Mouse (Mus musculus) brown adipose tissue, adult 24 weeks (tissue): ENCODE measurements around the gene Agap1. TPM values are rescaled to one million over a fixed set of nuclear protein-coding genes. Genes with fewer than 3 reads are reported as not detected.

ENCODE experiments used
- H3K27ac ChIP-seq: fragments of 200-500 bp; replicated peaks from 2 replicates; pipeline ENCODE4 v1.5.1; 2012; ENCODE audit warnings: low read depth, mild to moderate bottlenecking, low read length
- H3K4me1 ChIP-seq: fragments of 200-500 bp; 2 replicates; pipeline ENCODE4 v1.6.1; 2012; ENCODE audit warnings: low read length, mixed read lengths; ENCODE audit not compliant: control insufficient read depth, insufficient read depth, insufficient read length
- H3K4me3 ChIP-seq: fragments of 200-500 bp; 2 replicates; pipeline ENCODE4 v1.5.1; 2012; ENCODE audit warnings: low read depth, mild to moderate bottlenecking, low read length, moderate library complexity; ENCODE audit not compliant: insufficient read depth
- polyA plus RNA-seq: library from polyadenylated mRNA; stranded (reverse); fragments of >200 nt; gene quantifications from 2 replicates; pipeline ENCODE4 v1.2.4, GENCODE M21; 2012; ENCODE audit not compliant: missing spikeins, insufficient read depth, insufficient read length

The Agap1 gene
- polyA plus RNA-seq, 1 experiment = 8.4 TPM

DNA sequence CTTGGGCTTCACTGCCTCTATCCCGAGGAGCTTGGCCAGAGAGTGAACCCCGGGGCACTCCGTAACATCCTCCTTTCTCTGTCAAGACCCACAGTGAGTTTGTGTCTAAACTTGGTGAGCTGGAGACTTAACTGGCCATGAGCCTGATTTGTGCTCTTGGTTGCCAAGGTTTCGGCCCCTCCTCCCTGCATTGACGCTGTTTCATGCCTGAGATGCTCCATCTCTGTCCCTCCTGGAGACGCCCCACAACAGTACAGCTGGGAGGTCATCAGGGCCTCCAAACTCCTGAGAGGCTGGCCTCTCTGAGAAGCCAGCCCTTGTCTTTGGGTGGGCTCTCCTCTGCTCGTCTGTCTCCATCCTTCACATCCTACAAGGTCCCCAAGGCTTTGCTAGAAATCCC, 437.7 kb downstream of the Agap1 start:
- Histone ChIP-seq H3K4me1 (no peaks in the 10 kb centered on the region), H3K27ac (no peak overlapping the region), H3K4me3 (no peak overlapping the region)

DNA sequence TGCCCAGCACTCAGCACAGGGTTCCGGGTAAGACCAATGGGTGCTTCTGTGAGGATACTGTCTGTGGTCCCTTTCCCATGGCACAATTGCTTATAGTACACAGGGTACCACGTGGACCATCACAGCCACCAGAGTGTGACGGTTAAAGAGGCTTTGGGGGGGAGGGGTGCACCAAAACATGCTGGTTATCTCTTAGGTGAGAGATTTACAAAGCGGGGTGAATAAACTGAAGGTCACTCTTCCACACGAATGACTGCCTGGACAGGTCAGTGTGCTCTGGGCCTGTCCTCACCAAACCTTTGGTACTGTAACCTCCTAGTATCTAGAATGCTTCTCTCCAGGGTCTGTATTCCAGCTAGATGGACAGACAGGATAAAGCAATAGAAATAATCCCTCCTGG, 441.2 kb downstream of the Agap1 start:
- H3K4me1 ChIP-seq = no peaks in the 10 kb centered on the region
- no peak overlapping the region for H3K27ac ChIP-seq
- H3K4me3 ChIP-seq = no peak overlapping the region

DNA sequence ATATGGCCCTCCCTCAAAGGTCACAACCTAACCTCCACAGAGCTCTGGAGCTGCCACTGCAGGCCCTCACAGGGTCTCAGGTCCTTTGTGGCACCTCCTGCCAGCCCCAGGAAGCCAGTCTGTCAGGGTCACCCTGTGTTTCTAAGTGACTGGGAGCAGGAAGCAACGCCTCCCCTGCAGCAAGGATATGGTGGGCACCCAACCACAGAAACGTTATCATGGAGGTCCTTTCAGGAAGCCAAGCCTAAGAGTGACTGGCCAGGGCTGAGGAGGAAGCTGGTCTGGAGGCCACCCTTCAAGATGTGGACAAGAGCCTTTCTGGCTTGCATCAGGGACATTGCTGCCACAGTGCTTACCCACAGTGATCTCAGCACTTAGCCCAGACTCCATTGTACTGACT, 444.4 kb downstream of the Agap1 start:
- no peak overlapping the region for H3K4me3 ChIP-seq
- H3K4me1 ChIP-seq = no peaks in the 10 kb centered on the region
- no peak overlapping the region for H3K27ac ChIP-seq

DNA sequence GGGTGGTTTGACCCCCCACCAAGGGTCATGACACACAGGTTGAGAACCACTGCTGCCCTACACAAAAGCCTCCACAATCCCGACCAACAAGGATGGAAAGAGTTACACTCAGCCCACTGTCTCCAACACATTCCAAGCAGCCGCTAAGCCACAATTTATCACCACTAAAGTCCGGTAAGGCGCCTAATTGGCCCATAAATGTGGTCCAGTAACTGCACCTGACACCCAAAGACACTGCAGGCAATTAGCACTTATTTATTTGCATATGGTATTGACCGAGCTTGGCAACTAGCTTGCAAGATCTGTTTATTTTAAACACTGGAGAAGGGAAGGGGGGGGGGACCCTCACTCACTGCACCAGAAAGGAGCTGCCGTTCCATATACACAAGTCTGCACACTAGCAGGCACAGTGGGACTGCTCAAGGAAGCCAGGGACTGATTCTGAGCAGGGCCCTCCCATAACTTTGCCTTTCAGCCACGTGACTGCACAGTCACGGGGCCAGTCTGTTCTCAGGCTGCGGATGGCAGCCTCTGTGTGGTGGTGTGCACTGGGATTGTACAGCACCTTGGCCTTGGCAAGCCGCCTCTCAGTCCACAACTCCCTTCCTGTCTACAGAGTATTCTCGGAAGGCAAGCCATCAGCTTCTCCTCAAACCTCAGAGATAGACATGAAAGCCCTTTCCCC, 445.3 kb downstream of the Agap1 start:
- no peak overlapping the region for H3K27ac ChIP-seq
- H3K4me1 ChIP-seq = no peaks in the 10 kb centered on the region
- no peak overlapping the region for H3K4me3 ChIP-seq

DNA sequence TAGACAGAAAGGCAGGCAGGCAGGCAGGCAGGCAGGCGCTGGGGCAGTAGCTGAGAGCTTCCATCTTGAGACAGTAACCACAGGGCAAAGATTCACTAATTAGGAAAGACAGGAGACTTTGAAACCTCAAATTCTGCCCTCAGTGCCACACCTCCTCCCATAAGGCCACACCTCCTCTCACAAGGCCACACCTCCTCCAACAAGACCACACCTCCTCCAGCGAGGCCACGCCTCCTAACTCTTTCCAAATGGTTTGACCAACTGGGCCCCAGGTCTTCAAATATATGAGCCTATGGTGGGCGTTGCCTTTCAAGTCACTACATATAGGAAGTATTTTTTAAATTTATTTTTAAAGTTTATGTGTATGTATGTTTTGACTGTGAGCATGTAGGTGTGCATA, 446.8 kb downstream of the Agap1 start:
- Histone ChIP-seq H3K27ac (no peak overlapping the region), H3K4me3 (no peak overlapping the region)

DNA sequence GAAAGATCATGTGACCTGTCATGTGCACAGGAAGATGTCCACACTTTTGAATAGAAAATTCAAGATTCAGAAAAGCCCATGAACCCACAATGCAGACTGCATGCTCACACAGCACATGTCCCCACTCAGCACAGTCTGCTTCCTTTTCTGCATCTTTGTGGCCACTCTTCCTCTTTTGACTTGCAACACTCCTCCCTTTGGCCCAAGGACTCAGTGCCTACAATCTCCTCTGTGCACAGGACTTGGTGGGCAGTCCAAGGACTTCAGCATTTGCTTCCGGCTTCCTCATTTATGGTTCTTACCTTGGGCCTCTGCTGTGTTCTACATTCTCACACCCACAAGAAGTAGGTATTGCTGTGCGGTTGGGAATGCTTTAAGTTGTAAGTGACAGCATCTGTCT, 447.6 kb downstream of the Agap1 start:
- Histone ChIP-seq H3K4me3 (no peak overlapping the region), H3K27ac (no peak overlapping the region), H3K4me1 (no peaks in the 10 kb centered on the region)

More for the DNA sequence above, 446.8 kb downstream of the Agap1 start:
- no peaks in the 10 kb centered on the region for H3K4me1 ChIP-seq

DNA sequence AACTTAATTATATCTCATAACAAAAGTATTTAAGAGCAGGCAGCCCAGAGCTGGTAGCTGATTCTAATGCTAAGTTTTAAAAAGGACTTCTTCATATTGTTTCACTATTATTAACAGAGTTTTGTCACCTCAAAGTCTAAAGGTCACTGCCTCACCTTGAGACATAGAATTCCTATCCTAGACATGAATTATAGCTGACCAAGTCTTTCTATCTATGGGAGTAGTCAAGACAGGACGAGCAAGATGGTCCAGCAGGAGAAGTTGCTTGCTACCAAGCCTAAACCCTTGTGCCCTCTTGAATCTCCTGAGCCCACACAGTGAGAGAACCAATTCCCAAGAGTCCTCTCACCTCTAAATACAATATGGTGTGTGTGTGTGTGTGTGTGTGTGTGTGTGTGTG, 448.0 kb downstream of the Agap1 start:
- Histone ChIP-seq H3K27ac (no peak overlapping the region), H3K4me3 (no peak overlapping the region), H3K4me1 (no peaks in the 10 kb centered on the region)

DNA sequence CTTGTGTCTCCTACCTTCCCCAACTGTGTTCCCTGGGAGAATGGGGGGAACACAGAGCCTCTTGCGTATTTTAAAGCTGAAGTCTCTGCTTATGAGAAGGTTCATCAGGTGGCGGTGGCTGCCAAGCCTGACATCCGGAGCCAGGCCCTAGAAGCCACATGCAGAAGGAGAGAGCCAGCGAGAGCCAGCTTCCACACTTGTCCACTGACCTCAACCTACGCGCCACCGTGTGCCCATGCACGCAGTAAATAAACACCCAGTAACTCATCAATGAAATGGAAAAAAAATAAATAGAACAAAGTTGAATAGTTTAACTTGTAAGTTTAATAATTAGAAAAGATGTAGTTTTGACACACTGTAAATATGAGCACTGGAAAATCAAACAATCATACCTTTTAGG, 455.2 kb downstream of the Agap1 start:
- no peaks in the 10 kb centered on the region for H3K4me1 ChIP-seq
- H3K4me3 ChIP-seq = no peak overlapping the region
- no peak overlapping the region for H3K27ac ChIP-seq

DNA sequence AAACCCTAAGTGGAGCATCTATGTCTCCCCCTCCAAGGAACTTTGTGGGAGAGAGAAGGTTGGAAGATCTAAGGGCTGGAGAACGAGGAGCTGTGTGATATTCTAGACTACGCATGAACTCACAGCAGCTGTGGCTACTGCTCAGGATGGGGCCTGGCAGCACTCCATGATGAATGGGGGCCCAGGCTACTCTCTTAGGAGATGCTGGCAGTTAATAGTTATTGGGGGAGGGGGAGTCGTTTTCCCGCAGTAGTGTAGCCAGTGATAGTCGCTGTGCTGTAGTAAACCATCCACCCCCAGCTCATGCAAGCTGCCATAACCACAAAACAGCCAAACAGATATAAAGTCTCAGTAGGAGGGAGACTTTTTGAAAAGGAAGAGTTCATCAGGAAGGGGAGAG, 457.8 kb downstream of the Agap1 start:
- Histone ChIP-seq H3K27ac (no peak overlapping the region), H3K4me1 (no peaks in the 10 kb centered on the region), H3K4me3 (no peak overlapping the region)

DNA sequence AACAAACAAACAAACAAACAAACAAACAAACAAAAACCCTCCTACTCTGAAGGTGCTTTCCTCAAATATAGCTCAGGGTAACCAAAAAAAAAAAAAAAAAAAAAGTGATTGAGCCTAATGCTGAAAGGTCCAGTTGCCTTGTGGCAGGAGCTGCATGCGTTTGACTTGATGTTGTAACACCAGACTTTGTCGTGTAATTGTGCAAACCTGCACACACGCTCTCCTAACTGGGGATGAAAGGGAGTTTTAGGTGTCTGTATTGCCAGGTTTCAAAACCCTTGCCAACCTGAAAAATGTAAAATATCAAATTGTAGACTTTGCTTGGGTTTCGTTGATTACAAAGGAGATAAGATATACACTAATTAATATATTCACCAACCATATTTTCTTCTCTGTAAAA, 459.0 kb downstream of the Agap1 start:
- Histone ChIP-seq H3K4me3 (no peak overlapping the region), H3K4me1 (no peaks in the 10 kb centered on the region), H3K27ac (no peak overlapping the region)

DNA sequence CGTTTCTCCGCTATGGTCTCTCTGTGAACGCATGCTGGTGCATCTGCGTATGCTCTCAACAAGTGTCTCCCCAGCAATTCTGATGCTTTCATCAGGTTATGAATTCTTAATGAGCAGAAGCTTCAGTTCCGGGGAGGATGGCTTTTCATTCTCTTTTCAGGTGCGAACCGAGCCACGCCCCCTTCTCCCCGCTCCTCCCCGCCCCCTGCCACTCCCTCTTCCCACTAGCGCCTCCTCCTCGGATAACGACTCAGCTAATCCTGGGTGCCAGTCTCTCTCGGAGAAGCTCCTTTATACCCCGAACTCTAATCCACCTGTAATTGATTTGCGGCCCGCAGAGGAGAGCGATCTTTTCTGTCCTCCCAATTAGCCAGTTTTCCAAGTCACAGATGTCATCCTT, 463.5 kb downstream of the Agap1 start:
- Histone ChIP-seq H3K4me1 (no peaks in the 10 kb centered on the region), H3K27ac (no peak overlapping the region), H3K4me3 (no peak overlapping the region)

DNA sequence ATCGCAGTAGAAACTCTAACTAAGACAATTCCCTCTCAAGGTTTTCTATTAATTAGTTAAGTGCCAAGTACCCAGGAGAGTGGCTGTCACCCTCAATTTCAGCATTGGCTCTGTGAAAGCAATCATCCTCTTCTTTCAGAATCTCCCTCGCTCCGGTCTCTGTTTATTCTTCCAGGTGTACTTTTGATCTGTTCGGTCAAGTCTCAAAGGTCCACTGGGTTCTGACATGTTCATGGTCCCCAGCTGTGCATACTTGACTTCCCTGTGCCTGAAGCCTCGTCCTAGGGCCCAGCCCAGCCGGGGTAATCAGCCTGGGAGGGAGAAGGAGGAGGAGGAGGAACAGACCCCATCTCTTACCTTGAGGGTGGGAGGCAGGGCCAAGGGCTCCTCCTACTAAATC, 464.6 kb downstream of the Agap1 start:
- H3K4me1 ChIP-seq = no peaks in the 10 kb centered on the region
- no peak overlapping the region for H3K4me3 ChIP-seq
- no peak overlapping the region for H3K27ac ChIP-seq

DNA sequence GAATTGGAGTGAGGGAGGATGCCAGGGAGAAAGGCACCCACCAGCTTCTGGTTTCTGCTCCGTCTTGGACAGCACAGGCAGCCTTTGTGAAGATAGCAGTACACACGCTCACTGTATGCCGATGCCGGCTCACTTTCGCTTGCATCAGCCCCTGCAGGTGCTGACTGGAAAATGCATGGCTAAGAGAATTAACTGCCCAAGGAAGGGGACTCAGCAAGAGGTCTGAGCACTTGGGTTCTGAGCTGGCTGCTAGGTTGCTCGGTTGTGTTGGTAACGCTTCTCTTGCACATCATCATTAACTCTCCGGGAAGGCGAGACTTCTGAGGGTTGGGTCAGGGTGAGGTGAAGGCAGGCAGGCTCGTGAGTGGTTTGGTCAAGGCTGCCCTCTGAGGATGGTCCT, 467.2 kb downstream of the Agap1 start:
- Histone ChIP-seq H3K4me3 (no peak overlapping the region), H3K4me1 (no peaks in the 10 kb centered on the region), H3K27ac (no peak overlapping the region)

DNA sequence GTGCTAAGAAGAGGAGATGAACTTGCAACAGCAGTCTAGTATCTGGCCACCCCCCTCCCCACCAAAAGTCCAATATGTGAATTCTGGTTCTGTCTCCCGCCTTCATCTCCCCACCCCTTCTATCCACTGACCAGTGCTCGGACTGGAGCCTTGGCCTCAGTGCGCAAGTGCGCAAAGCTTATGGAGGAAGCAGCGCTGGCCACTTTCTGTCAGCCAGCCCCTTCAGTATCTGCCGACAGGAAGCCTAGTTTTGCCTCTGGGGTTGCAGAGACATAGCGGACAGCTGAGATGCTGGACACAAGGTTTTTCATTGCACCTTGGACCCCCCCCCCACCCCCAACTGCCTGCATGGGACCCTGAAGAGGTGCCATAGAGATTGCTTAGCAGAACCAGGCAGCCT, 467.7 kb downstream of the Agap1 start:
- Histone ChIP-seq H3K4me3 (no peak overlapping the region), H3K27ac (no peak overlapping the region), H3K4me1 (no peaks in the 10 kb centered on the region)

DNA sequence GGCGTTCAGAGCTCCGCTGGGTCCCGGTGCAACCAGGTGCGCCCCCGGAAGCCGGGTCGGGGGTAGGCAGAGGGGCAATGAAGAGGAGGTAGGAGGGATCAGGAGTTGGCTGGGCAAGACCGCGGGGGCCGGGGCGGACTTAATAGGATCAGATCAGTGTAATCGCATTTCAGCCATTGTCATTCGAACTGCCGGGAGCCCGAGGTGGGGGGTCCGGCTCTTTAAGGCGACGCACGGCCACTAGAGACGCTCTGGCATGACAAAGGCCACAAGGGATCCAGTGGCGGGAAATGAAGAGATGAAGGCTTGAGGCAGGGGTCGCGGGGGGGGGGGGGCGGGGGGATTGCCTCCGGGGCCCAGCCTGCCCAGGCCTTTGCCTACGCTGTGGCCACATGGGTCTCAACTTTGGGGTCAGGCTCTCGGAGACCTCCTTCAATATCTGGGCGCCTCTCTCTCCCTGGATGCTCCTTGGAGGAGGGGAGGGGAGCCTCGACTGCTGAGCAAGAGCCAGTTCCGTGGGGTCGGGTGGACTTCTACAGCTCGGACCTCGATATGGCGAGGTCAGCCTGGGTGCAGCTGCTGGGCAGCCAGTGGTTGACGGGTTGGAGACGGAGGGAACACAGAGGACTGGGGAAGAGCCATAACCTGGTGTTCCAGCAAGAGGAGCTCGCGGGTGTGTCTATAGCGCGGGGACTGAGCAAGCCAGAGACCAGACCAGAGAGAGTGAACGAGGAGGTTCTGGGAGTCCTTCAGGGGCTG, 468.5 kb downstream of the Agap1 start:
- Histone ChIP-seq H3K4me1 (no peaks in the 10 kb centered on the region), H3K27ac (no peak overlapping the region), H3K4me3 (no peak overlapping the region)

DNA sequence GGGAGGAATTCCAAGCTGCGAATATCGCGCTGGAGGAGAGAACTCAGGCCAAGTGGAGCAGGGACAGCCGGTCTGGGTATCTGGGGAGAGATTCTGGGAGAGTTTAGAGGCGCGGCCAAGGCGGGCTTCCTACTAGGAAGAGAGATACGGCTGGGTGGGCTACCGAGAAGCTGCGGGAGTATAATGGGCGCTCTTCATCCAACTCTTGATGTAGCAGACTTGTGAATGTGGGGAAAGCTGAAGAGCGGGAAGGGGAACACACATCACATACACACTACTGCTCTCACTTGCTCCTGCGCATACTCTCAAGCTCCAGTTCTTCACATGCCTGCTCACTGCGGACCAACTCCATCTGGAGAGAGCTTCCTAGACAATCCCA, 469.0 kb downstream of the Agap1 start:
- Histone ChIP-seq H3K4me1 (no peaks in the 10 kb centered on the region), H3K27ac (no peak overlapping the region), H3K4me3 (no peak overlapping the region)
